Mouse (Mus musculus) G1E (cell line): ENCODE results near the gene Aftph.

Experiments
- CTCF ChIP-seq: IDR thresholded peaks from 2 replicates; pipeline ENCODE4 v1.5.1; 2012; ENCODE audit warnings: low read depth, low read length, inconsistent platforms, mixed read lengths
- GATA1 ChIP-seq: IDR thresholded peaks from 2 replicates; pipeline ENCODE4 v1.6.1; 2012; ENCODE audit warnings: borderline replicate concordance, low read length, inconsistent platforms, mixed read lengths
- TAL1 ChIP-seq: conservative IDR thresholded peaks from 2 replicates; pipeline ENCODE4 v1.6.1; 2012; ENCODE audit warnings: low read depth, low read length, inconsistent platforms, mixed read lengths

DNA sequence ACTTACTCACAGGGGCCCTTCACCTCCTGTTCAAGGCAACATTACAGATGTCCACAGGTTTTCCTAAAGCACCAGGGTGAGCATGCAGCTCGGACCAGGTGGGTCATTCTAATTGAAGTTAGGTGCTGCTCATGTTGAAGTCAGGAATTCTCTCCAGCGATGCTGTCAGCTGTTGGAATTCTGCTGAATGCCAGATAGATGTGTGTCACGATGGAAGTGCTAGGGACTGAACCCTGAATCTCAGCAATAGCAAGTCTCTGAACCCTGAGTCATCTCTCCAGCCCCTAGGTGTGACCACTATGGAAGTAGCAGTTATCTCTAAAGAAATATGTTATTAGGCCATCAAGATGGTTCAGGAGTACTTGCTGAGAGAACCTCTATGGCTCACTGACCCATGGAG, 95.9 kb downstream of the Aftph start:
- TF ChIP-seq CTCF (no peak), GATA1 (no peak), TAL1 (no peak)
